Mouse (Mus musculus) gastrocnemius, adult 18-20 months (tissue): ENCODE measurements around the gene Vsx2. TPM values are rescaled to one million over a fixed set of nuclear protein-coding genes. Genes with fewer than 3 reads are reported as not detected.
"Not testable (repeated sequence)": the region's sequence is repeated elsewhere in the genome, so short reads cannot be mapped to it uniquely, and the experiment has no call there.

ENCODE experiments used
- DNase-seq: peaks from one replicate; pipeline ENCODE4 v3.0.0; 2021; ENCODE audit warnings: low spot score
- long read RNA-seq, 2 experiments: library from polyadenylated mRNA; stranded (forward); transcript quantifications; one replicate each; pipeline ENCODE4 v2.0.0; 2021
- total RNA-seq, 2 experiments: library from RNA; stranded (reverse); gene quantifications; 2 replicates each; pipeline ENCODE4 v1.2.3; 2021

The Vsx2 gene
- not detected for total RNA-seq
- long read RNA-seq, experiment 1: 0 reads
- long read RNA-seq, experiment 2: 0 reads

- no peak for DNase-seq
These were observed at the start of gene Vsx2 for GRCm38 (mm10) chr12:84569336-84569970. Gene Vsx2, plus strand, starts transcription at chr12:84569762.

GRCm38 (mm10) chr12:84523728-84524127 is 45.8 kb upstream of the Vsx2 start:
- no peak for DNase-seq

DNA sequence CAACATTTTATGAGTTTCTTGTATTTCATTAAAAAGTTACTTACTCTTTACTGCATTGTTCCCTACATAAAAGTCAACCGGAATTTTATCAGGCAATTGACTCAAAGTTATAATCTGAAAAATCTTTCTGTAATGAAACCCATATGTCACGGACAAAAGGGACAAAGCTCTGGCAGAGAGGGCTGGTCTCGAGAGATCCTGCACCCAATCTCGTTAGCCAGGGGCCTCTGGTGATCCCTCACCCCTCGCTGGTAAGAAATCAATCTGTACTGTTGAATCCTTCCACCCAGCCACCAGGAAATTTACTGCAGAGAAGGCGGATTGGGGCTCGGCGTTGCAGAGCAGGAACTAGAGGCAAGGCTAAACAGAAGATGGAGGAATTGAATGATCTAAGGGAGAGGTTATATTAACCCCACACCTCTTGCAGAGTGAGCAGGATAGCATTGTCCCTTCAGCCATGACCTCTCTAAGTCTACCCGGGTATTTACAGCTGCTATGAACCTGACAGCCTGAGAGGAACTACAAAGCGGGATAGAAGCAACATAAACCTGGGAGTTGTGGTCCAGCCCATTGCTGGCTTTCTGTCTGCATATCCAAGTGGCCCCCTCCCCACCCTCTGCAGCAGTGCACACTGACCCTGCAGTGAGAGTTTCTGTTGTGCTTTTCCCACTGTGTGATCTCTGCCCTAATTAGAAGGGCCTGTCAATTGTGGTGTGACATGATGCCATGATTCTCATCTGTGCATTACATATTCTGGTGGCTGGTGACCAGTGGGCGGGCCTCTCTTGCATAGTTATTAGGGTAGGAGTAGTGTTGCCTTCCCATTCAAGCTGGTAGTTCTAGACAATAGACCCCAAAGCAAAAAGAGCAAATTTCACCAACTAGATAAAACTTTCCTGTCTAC is 45.2 kb upstream of the Vsx2 start:
- DNase-seq: no peak

GRCm38 (mm10) chr12:84525422-84525821 is 44.1 kb upstream of the Vsx2 start:
- no peak for DNase-seq

DNA sequence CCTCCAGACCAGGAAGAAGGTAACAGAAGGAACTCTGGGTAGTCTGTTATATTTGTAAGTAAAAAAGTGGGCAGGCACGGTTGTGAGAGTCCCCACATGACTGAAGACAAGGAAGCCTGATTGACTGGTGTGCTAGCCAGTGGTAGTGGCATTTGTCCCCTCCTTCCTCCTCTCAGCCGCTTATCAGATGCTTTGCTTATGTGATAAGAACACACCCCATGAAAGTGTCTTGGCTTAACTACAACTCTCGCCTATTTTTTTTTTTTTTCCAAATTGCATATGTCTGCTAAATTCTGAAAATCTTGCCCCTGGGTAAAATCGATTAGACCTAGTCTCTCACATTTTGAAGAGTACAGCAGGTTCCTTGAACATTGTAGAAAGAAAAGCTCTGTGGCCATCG is 39.1 kb upstream of the Vsx2 start:
- DNase-seq: no peak

GRCm38 (mm10) chr12:84531906-84532829 is 37.4 kb upstream of the Vsx2 start:
- DNase-seq: no peak

DNA sequence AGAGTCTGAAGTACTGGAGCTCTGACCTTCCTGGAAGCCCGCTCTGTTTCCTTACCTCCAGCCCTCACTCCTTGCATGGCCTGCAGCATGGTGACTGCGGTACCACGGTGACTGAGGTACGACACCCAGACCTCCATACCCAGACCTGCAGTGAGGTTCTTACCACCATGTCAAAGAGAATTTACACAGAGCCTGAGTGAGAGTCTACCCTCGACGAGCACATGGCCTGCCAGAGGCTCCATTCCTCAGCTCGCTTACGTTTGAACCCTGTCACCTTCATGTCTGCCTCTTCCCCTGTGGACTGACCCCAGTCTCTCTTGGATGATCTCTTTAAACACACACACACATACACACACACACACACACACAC is 36.7 kb upstream of the Vsx2 start:
- DNase-seq: no peak

DNA sequence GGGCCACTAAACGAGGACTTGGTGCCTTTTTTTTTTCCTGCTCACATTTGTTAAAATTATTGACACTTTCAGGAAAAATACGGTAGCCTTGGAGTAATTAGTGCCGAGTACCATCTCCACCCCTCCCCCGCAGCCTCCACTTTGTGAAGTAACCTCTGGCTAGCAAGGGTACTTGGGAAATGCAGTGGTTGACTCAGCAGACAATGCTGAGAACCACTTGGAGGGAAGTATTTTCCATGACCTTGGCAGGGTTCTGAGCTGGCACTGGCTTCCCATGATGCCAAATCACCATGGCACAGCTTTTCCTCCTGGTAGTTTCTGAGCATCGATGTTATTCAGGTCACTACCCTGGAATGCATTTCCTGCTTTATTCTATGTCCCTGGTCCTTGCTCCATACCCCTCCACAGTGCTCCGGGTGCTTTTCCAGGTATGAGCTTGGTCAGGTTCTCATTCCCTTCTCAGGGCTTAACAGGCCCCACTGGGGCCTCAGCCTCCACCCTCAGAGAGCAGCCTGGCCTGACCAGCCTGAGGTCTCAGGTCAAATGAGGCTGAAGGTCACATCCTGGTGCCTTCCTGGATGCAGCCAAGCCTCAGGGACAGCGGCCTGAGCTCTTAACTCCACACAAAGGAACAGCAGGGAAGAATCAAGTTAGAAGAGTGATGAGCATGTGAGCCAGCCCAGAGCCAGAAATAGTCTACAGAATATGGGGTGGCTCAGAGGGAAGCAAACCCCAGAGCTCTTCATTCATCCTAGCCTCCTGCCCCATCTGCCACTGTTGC is 35.7 kb upstream of the Vsx2 start:
- peak; percentile 5 for DNase-seq

DNA sequence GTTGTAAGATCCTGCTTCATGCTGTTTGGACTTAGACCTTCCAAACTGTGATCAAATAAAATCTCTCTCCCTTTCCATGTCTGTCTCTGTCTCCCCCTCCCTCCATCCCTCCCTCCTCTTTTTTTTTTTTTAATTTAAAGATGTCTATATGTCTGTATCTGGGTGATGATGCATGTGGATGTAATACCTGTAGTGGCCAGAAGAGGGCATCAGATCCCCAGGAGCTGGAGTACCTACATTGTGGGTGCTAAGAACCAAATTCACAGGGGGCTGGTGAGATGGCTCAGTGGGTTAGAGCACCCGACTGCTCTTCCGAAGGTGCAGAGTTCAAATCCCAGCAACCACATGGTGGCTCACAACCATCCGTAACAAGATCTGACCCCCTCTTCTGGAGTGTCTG is 30.0 kb upstream of the Vsx2 start:
- DNase-seq: not testable (repeated sequence)

DNA sequence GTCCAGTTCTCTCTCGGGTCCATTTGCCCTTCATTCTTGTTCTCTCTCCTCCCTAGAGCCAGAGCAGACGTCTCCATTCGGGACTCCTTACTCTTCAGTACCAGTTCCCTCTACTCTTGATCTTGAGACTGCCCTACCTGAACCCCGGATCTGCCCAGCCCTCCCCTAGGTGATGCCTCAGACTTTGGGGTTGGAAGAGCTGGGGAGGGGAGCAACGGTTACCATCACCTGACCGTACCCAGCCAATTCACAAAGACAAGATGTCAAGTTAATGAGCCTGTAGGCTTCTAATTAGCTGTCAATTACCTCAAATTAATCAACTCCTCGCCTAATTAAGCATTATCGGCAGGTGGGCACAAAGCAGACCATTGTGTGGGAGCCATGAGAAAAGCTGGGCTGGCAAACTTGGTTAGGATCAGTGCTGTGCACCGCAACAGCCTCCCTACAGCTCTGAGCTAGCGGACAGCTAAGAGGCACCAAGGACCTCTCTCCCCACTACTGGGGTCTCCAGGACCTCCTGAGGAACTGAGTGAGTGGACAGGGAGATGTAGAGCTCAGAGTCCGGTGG is 28.1 kb upstream of the Vsx2 start:
- DNase-seq: no peak

- peak; percentile 39 for DNase-seq
These were observed 23.5 kb upstream of the Vsx2 start for GRCm38 (mm10) chr12:84546028-84546427.

DNA sequence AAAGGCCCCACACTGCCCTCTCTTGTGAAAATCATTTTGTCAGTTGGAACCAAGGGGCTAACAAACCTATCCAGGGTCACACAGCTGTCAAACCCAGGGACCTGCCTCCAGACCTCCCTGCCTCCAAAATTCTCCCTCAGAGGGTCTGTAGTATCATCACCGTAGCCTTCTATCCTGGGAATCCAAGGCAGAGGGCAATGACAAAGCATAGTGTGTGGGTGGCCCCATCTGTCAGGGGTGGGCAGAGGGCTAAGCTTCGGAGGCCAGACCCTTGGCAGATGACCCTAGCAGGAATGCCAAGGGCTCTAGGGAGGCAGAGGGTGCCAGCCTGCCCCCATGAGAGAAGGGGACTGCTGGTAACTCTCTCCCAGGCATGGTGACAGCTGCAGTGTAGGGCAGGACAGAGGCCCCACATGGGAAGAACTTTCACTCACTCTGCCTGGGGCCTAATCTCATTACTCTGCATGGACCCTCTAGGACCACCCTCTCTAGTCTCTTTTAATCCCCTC is 22.9 kb upstream of the Vsx2 start:
- DNase-seq: no peak

- DNase-seq: no peak
These were observed 21.3 kb upstream of the Vsx2 start for GRCm38 (mm10) chr12:84548251-84548650.

DNA sequence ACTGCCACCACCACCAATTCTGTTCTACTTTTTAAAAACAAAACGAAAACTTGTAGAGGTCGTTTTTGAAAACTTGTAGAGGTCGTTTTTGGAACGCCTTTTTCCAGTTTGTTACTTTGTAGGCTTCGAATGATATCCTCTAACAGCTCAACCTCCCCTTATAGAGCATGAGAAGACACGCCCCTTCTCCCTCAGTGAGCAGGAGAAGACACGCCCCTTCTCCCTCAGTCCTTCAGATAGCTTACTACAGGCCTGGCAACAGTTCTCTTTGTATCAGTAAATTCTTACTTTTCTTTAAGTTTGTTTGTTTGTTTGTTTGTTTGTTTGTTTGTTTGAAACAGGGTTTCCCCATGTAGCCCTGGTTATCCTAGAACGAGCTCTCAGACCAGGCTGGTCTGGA is 14.3 kb upstream of the Vsx2 start:
- DNase-seq: no peak

- DNase-seq: no peak
These were observed 7.0 kb upstream of the Vsx2 start for GRCm38 (mm10) chr12:84562558-84562957.

DNA sequence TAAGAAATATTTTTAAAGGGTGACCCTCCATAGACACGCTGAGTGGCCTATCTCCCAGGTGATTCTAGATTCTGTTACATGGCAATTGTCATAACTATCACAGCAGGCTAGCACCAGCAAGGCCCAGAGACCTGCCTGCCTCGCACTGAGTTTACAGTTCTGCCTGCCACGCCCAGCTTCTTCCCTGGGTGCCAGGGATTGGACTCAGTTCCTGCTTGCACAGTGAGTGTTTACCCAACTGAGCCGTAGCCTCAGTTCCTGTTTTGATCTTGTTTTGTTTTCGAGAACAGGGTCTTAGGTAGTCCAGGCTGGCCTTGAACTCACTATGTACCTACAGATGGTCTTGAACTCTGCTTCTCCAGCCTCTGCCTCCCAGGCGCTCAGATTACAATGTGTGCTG is 2.0 kb upstream of the Vsx2 start:
- no peak for DNase-seq

GRCm38 (mm10) chr12:84569976-84570693 is 573 bp downstream of the Vsx2 start:
- DNase-seq: no peak

DNA sequence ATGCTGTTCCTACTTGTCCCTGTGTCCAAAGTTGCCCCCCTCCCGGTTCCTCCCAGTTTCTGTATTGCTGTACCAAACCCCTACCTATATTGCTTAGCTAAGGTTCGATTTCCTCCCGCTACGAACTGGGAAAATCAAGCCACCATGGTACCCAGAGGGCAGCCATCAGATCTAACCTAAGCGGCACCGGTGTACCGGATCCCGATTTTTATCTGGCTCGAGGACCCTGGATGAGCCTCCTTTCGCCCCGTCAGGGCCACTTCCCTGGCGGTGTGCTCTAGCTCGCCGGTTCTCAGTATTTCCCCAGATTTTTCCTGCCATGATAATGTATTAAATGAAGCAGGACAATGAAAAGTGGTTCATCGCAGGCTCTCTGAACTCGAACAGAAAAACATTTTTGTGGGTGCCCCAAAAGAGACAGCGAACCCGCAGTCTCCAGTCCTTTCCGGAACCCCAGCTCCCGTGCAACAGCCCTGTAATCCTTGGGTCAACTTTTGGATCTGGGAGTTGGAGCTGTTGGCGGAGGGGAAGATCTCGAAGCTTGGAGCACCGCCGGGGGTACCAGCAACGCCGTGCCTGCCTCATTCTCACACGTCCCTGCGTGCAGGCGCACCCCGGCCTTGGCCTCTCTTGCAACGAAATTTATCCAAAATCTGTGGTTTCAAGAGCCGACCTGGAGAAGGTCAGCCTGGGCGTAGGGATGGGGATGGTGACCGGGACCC is 1.3 kb downstream of the Vsx2 start:
- no peak for DNase-seq
